ENCODE assay signal across 8 mouse cellular contexts in the genomic region with DNA sequence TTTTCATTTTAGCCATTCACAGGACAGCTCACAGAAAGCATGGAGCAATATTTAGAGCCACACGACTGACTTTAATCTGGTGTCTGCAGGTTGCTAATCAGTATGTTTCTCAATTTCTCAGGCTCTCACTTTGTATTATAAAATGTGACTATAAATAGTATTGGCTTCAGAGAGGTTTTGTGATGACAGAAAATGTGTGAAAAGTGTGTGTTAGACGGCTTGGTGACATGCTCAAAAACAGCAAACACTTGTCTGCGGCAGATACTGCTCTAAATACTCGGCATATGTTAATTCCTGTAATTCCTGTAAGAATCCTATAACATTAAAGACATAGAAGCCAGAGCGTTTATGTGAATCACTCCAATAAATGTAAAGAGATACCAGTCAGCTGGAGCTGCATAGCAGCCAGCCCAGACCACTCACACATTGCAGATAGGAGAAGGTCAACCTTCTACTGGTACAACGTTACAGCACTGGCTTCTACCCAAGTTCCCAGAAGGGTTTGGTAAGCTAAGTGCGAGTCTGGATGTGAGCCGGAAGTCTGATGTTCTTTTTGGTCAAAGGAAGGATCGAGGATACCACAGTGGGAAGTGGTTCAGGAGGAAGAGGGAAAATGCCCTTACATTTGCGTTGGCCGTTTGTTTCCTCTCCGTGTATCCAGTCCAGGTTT. TPM values are rescaled to one million over a fixed set of nuclear protein-coding genes. Genes with fewer than 3 reads are reported as not detected.
DNase-seq lines count a peak whose midpoint lies in the region; ATAC-seq and TF ChIP-seq lines count a peak whose summit lies in the region.
"Had no signal": no experiment of that assay in that cellular context is flagged by ENCODE, and none has a peak within 500 bp of the region (broad histone marks: within the 10 kb centered on the region; RNA-seq: fewer than 3 reads in every experiment).

No protein-coding gene starts in this region.

- peak overlapping the region; percentile 56; the same call in 1 of the 2 replicates for H3K4me3 ChIP-seq in liver, embryonic 12.5 days
- no peak overlapping the region for H3K4me3 ChIP-seq in liver, embryonic 11.5 days (ENCODE audit: low read depth, low read length)
- no peak overlapping the region for H3K4me3 ChIP-seq in forebrain, embryonic 16.5 days (replicated peaks; ENCODE audit: low read length)
- H3K4me3 ChIP-seq in heart, postnatal 0 days (ENCODE audit: low read depth, low read length) = peak overlapping the region; percentile 53; the same call in 1 of the 2 replicates
- H3K4me3 ChIP-seq in liver, embryonic 15.5 days (replicated peaks) = peak overlapping the region; percentile 66

- H3K9me3 ChIP-seq in liver, embryonic 12.5 days (replicated peaks) = no peaks in the 10 kb centered on the region
- no peaks in the 10 kb centered on the region for H3K9me3 ChIP-seq in liver, embryonic 11.5 days (ENCODE audit: control insufficient read depth, low read length)
- H3K9me3 ChIP-seq in forebrain, embryonic 16.5 days (ENCODE audit: control insufficient read depth, low read length) = no peaks in the 10 kb centered on the region
- no peaks in the 10 kb centered on the region for H3K9me3 ChIP-seq in heart, postnatal 0 days (replicated peaks; ENCODE audit: control insufficient read depth, low read length)
- H3K9me3 ChIP-seq in liver, embryonic 15.5 days (replicated peaks) = no peaks in the 10 kb centered on the region
- H3K9me3 ChIP-seq: embryonic facial prominence, embryonic 12.5 days had no signal

- TF ChIP-seq CTCF in heart, postnatal 0 days (IDR thresholded peaks at IDR 0.05; ENCODE audit: low read depth) = no peak

- H3K27ac ChIP-seq in liver, embryonic 12.5 days = peak overlapping the region; percentile 87
- H3K27ac ChIP-seq in liver, embryonic 11.5 days (ENCODE audit: low read depth, low read length) = no peak overlapping the region
- peak overlapping the region; percentile 46 for H3K27ac ChIP-seq in forebrain, embryonic 16.5 days (ENCODE audit: low read length)
- H3K27ac ChIP-seq in heart, postnatal 0 days (ENCODE audit: low read depth) = peak overlapping the region; percentile 94
- H3K27ac ChIP-seq in liver, embryonic 15.5 days (replicated peaks) = peak overlapping the region; percentile 92; the same call in 1 of the 2 replicates
- H3K27ac ChIP-seq: embryonic facial prominence, embryonic 12.5 days had no signal

- no peak for ATAC-seq in liver, embryonic 12.5 days
- no peak for ATAC-seq in liver, embryonic 11.5 days (replicated peaks; ENCODE audit: low FRiP score)
- peak; percentile 5; the same call in 1 of the 2 replicates for ATAC-seq in forebrain, embryonic 16.5 days
- peak; percentile 70 for ATAC-seq in heart, postnatal 0 days (ENCODE audit: insufficient read depth, low read depth)
- ATAC-seq in liver, embryonic 15.5 days (ENCODE audit: insufficient read depth) = no peak

- peak overlapping the region; percentile 65 for H3K4me2 ChIP-seq in liver, embryonic 12.5 days
- no peak overlapping the region for H3K4me2 ChIP-seq in liver, embryonic 11.5 days
- peak overlapping the region; percentile 24 for H3K4me2 ChIP-seq in forebrain, embryonic 16.5 days (ENCODE audit: low read length)
- H3K4me2 ChIP-seq in heart, postnatal 0 days (ENCODE audit: low read depth, low read length) = peak overlapping the region; percentile 66
- peak overlapping the region; percentile 78 for H3K4me2 ChIP-seq in liver, embryonic 15.5 days

- no peak; the same call in 1 of the 2 replicates for TF ChIP-seq EP300 in heart, postnatal 0 days (IDR thresholded peaks at IDR 0.05; ENCODE audit: low read depth)

- H3K27me3 ChIP-seq in liver, embryonic 12.5 days (replicated peaks) = no peaks in the 10 kb centered on the region
- H3K27me3 ChIP-seq in liver, embryonic 11.5 days (replicated peaks; ENCODE audit: control insufficient read depth, insufficient read depth, low read length) = no peaks in the 10 kb centered on the region
- no peaks in the 10 kb centered on the region for H3K27me3 ChIP-seq in forebrain, embryonic 16.5 days (replicated peaks; ENCODE audit: control insufficient read depth, insufficient read depth, low read length)
- H3K27me3 ChIP-seq in heart, postnatal 0 days (ENCODE audit: control insufficient read depth, insufficient read depth, low read length) = no peaks in the 10 kb centered on the region
- H3K27me3 ChIP-seq in liver, embryonic 15.5 days = peaks cover 7% of the 10 kb centered on the region; the same call in 1 of the 2 replicates
- H3K27me3 ChIP-seq: embryonic facial prominence, embryonic 12.5 days had no signal

- intact Hi-C loops in left cerebral cortex, postnatal 4 days (cut with DNase I) = loop anchor here (2.0 to 10.0 kb wide), 4 partner anchors 59 to 433 kb away; partner anchors contain the start of gene Dhx9

- H3K9ac ChIP-seq in liver, embryonic 12.5 days = peak overlapping the region; percentile 67; the same call in 1 of the 2 replicates
- no peak overlapping the region for H3K9ac ChIP-seq in liver, embryonic 11.5 days (ENCODE audit: low read depth, low read length)
- no peak overlapping the region; the same call in 1 of the 2 replicates for H3K9ac ChIP-seq in forebrain, embryonic 16.5 days (replicated peaks; ENCODE audit: low read depth, low read length)
- H3K9ac ChIP-seq in heart, postnatal 0 days (replicated peaks; ENCODE audit: low read depth, low read length) = peak overlapping the region; percentile 64
- H3K9ac ChIP-seq in liver, embryonic 15.5 days = no peak overlapping the region
- H3K9ac ChIP-seq: embryonic facial prominence, embryonic 12.5 days had no signal

- peaks cover 52% of the 10 kb centered on the region for H3K4me1 ChIP-seq in liver, embryonic 12.5 days
- peaks cover 11% of the 10 kb centered on the region for H3K4me1 ChIP-seq in liver, embryonic 11.5 days (replicated peaks; ENCODE audit: control insufficient read depth, insufficient read depth, low read length)
- peaks cover 49% of the 10 kb centered on the region for H3K4me1 ChIP-seq in forebrain, embryonic 16.5 days (replicated peaks; ENCODE audit: control insufficient read depth, insufficient read depth, low read length)
- H3K4me1 ChIP-seq in heart, postnatal 0 days (ENCODE audit: control insufficient read depth, insufficient read depth) = peaks cover 39% of the 10 kb centered on the region
- peaks cover 55% of the 10 kb centered on the region for H3K4me1 ChIP-seq in liver, embryonic 15.5 days (replicated peaks)

- 54% methylated on average over 12 of the region's 12 CpGs for WGBS in liver, embryonic 12.5 days (ENCODE audit: insufficient replicate concordance)
- 64% methylated on average over 12 of the region's 12 CpGs for WGBS in liver, embryonic 11.5 days
- WGBS in forebrain, embryonic 16.5 days = 50% methylated on average over 12 of the region's 12 CpGs
- 22% methylated on average over 12 of the region's 12 CpGs for WGBS in heart, postnatal 0 days
- 53% methylated on average over 12 of the region's 12 CpGs for WGBS in liver, embryonic 15.5 days (ENCODE audit: insufficient replicate concordance)

- no peaks in the 10 kb centered on the region for H3K36me3 ChIP-seq in liver, embryonic 12.5 days
- no peaks in the 10 kb centered on the region for H3K36me3 ChIP-seq in liver, embryonic 11.5 days (ENCODE audit: control insufficient read depth, insufficient read depth, low read length)
- H3K36me3 ChIP-seq in forebrain, embryonic 16.5 days (ENCODE audit: control insufficient read depth, insufficient read depth) = no peaks in the 10 kb centered on the region
- H3K36me3 ChIP-seq in heart, postnatal 0 days (replicated peaks; ENCODE audit: control insufficient read depth, insufficient read depth, low read length) = no peaks in the 10 kb centered on the region
- H3K36me3 ChIP-seq in liver, embryonic 15.5 days (replicated peaks) = no peaks in the 10 kb centered on the region
- H3K36me3 ChIP-seq: embryonic facial prominence, embryonic 12.5 days had no signal

- DNase-seq in liver, embryonic 11.5 days (ENCODE audit: low spot score) = no peak
- peak; percentile 90 for DNase-seq in heart, postnatal 0 days (ENCODE audit: low spot score)
- DNase-seq in left cerebral cortex, postnatal 4 days = no peak
- no peak for DNase-seq in embryo, embryonic 11 days

RNA-seq across cellular contexts. Expression of gene Rnasel, which starts 1.2 kb away (rescaled TPM):
- 10.4 TPM in 2 replicates for polyA plus RNA-seq in liver, embryonic 12.5 days (2016; fragmentation: Nextera tagmentation; extraction: Ambion mirVana)
- polyA plus RNA-seq in liver, embryonic 11.5 days (2014; fragmentation: Nextera tagmentation; extraction: Ambion mirVana) = 5.4 and 7.2 TPM in 2 replicates
- 40.4 and 42.7 TPM in 2 replicates for polyA plus RNA-seq in forebrain, embryonic 16.5 days (2015; fragmentation: Nextera tagmentation; extraction: Ambion mirVana)
- 31.4 and 31.9 TPM in 2 replicates for total RNA-seq in heart, postnatal 0 days (2014; rRNA removed; ENCODE audit: low replicate concordance)
- 17.4 and 22.1 TPM in 2 replicates for polyA plus RNA-seq in heart, postnatal 0 days (2015; fragmentation: Nextera tagmentation; extraction: Ambion mirVana)
- polyA plus RNA-seq in liver, embryonic 15.5 days (2015; fragmentation: Nextera tagmentation; extraction: Ambion mirVana) = 24.5 and 26.2 TPM in 2 replicates
- 10 to 100 TPM; 33.7 to 34.4 TPM for total RNA-seq in left cerebral cortex, postnatal 4 days (2021)

RNA-seq across cellular contexts. Expression of gene Rgs16, which starts 7.8 kb away (rescaled TPM):
- polyA plus RNA-seq in liver, embryonic 12.5 days (2016; fragmentation: Nextera tagmentation; extraction: Ambion mirVana) = 0.57 and 0.81 TPM in 2 replicates
- 0.94 and 1.3 TPM in 2 replicates for polyA plus RNA-seq in liver, embryonic 11.5 days (2014; fragmentation: Nextera tagmentation; extraction: Ambion mirVana)
- polyA plus RNA-seq in forebrain, embryonic 16.5 days (2015; fragmentation: Nextera tagmentation; extraction: Ambion mirVana) = 32.9 and 34.3 TPM in 2 replicates
- total RNA-seq in heart, postnatal 0 days (2014; rRNA removed; ENCODE audit: low replicate concordance) = 0.89 and 1.8 TPM in 2 replicates
- polyA plus RNA-seq in heart, postnatal 0 days (2015; fragmentation: Nextera tagmentation; extraction: Ambion mirVana) = 2.2 and 3.0 TPM in 2 replicates
- polyA plus RNA-seq in liver, embryonic 15.5 days (2015; fragmentation: Nextera tagmentation; extraction: Ambion mirVana) = 1.1 and 2.6 TPM in 2 replicates
- total RNA-seq in left cerebral cortex, postnatal 4 days (2021) = 1 to 10 TPM; 7.2 to 7.8 TPM

Comparison
In these comparisons a context has a peak if more than half of its experiments do, and no peak if none do; other contexts are left out.
1. H3K4me3 ChIP-seq: peak in liver, embryonic 12.5 days (single experiment), heart, postnatal 0 days (single experiment) and liver, embryonic 15.5 days (single experiment); none in liver, embryonic 11.5 days (single experiment) and forebrain, embryonic 16.5 days (single experiment).
2. H3K9ac ChIP-seq: peak in liver, embryonic 12.5 days (single experiment) and heart, postnatal 0 days (single experiment); none in liver, embryonic 11.5 days (single experiment), forebrain, embryonic 16.5 days (single experiment) and liver, embryonic 15.5 days (single experiment).
3. ATAC-seq: peak in forebrain, embryonic 16.5 days (single experiment) and heart, postnatal 0 days (single experiment); none in liver, embryonic 12.5 days (single experiment), liver, embryonic 11.5 days (single experiment) and liver, embryonic 15.5 days (single experiment).